Mouse (Mus musculus) liver, adult 2 months (tissue): Measurements from ENCODE around the gene Pagr1a. TPM values are rescaled to one million over a fixed set of nuclear protein-coding genes. Genes with fewer than 3 reads are reported as not detected.

Experiments
- DNase-seq: peaks from one replicate; pipeline ENCODE4 v3.0.0-alpha.2; 2011; ENCODE audit warnings: low read depth, low spot score; ENCODE audit errors: extremely low read depth
- H3K27ac ChIP-seq: fragments of 200-500 bp; replicated peaks from 2 replicates; pipeline ENCODE4 v1.5.1; 2012; ENCODE audit warnings: low read depth, mild to moderate bottlenecking, control low read depth, inconsistent platforms, low read length; ENCODE audit not compliant: insufficient read depth
- H3K27me3 ChIP-seq: fragments of 200-500 bp; 2 replicates; pipeline ENCODE4 v1.6.1; 2012; ENCODE audit warnings: mild to moderate bottlenecking, moderate library complexity, low read length, inconsistent platforms; ENCODE audit not compliant: control insufficient read depth, insufficient read depth
- H3K36me3 ChIP-seq: fragments of 200-500 bp; 2 replicates; pipeline ENCODE4 v1.6.1; 2012; ENCODE audit warnings: low read length, inconsistent platforms; ENCODE audit not compliant: control insufficient read depth, insufficient read depth
- H3K4me1 ChIP-seq: fragments of 200-500 bp; 2 replicates; pipeline ENCODE4 v1.6.1; 2011; ENCODE audit warnings: low read length; ENCODE audit not compliant: control insufficient read depth, insufficient read depth
- H3K4me3 ChIP-seq: fragments of 200-500 bp; 2 replicates; pipeline ENCODE4 v1.5.1; 2011; ENCODE audit warnings: low read depth, mild to moderate bottlenecking, control low read depth, low read length, moderate library complexity; ENCODE audit not compliant: insufficient read depth
- H3K79me2 ChIP-seq: fragments of 200-500 bp; 2 replicates; pipeline ENCODE4 v1.6.1; 2012; ENCODE audit warnings: inconsistent platforms, mild to moderate bottlenecking, low read length, moderate library complexity; ENCODE audit not compliant: control insufficient read depth, insufficient read depth
- H3K9ac ChIP-seq: fragments of 200-500 bp; 2 replicates; pipeline ENCODE4 v1.6.1; 2012; ENCODE audit warnings: low read depth, mild to moderate bottlenecking, control low read depth, inconsistent platforms, low read length
- CTCF ChIP-seq: fragments of 200-500 bp; IDR thresholded peaks from 2 replicates; pipeline ENCODE4 v1.5.1; 2011; ENCODE audit warnings: low read depth, low read length, control low read depth
- POLR2A ChIP-seq: fragments of 200-500 bp; IDR thresholded peaks from 2 replicates; pipeline ENCODE4 v1.6.1; 2011; ENCODE audit warnings: low read length, control low read depth; ENCODE audit not compliant: insufficient read depth; ENCODE audit errors: extremely low read depth
- WGBS: fragments of 180-500 bp; shearing (Covaris S2); methylation state at CpG from one replicate; pipeline ENCODE4 v1.1.7; 2018; 5-methylcytosine and 5-hydroxymethylcytosine counted together
- polyA plus RNA-seq: library from polyadenylated mRNA; depleted of rRNA; stranded (reverse); fragments of >200 nt; gene quantifications from 2 replicates; pipeline ENCODE4 v1.2.3, GENCODE M21; 2012
- total RNA-seq: library from RNA; depleted of rRNA; stranded (reverse); fragments of >200 nt; gene quantifications from 2 replicates; pipeline ENCODE4 v1.2.3, GENCODE M21; 2014

Pagr1a gene
- total and polyA plus RNA-seq, 2 experiments, result 4.2 to 4.9 TPM

- Histone ChIP-seq H3K9ac (no peak overlapping the region), H3K27ac (no peak overlapping the region), H3K36me3 (no peaks in the 10 kb centered on the region), H3K4me3 (no peak overlapping the region), H3K27me3 (no peaks in the 10 kb centered on the region), H3K79me2 (no peaks in the 10 kb centered on the region), H3K4me1 (peaks cover 6% of the 10 kb centered on the region)
- no peak for DNase-seq
- WGBS, result 81% methylated on average over 1 of the region's 1 CpGs
- TF ChIP-seq CTCF, result no peak
- TF ChIP-seq POLR2A, result no peak
Observed at GRCm38 (mm10) chr7:127031244-127031643, 14.1 kb upstream of the Pagr1a start.

- Histone ChIP-seq H3K4me1 (peaks cover 6% of the 10 kb centered on the region), H3K79me2 (no peaks in the 10 kb centered on the region), H3K9ac (no peak overlapping the region), H3K36me3 (no peaks in the 10 kb centered on the region), H3K27me3 (no peaks in the 10 kb centered on the region), H3K27ac (no peak overlapping the region), H3K4me3 (no peak overlapping the region)
- WGBS, result 98% methylated on average over 1 of the region's 1 CpGs
- TF ChIP-seq POLR2A (no peak), CTCF (no peak)
- no peak for DNase-seq
Observed at GRCm38 (mm10) chr7:127030172-127030571, 13.0 kb upstream of the Pagr1a start.

GRCm38 (mm10) chr7:127027885-127028284 is 10.7 kb upstream of the Pagr1a start:
- no peaks in the 10 kb centered on the region for H3K27me3 ChIP-seq
- WGBS, result 43% methylated on average over 8 of the region's 8 CpGs
- DNase-seq, result no peak
- TF ChIP-seq CTCF, result no peak
- TF ChIP-seq POLR2A, result no peak
- peak overlapping the region; percentile 51 for H3K4me3 ChIP-seq
- no peaks in the 10 kb centered on the region for H3K79me2 ChIP-seq
- peak overlapping the region; percentile 90 for H3K27ac ChIP-seq
- peak overlapping the region; percentile 82 for H3K9ac ChIP-seq
- H3K4me1 ChIP-seq, result peaks cover 11% of the 10 kb centered on the region
- H3K36me3 ChIP-seq, result no peaks in the 10 kb centered on the region; the same call in 1 of the 2 replicates

- Histone ChIP-seq H3K27ac (peak within 1 kb of the TSS; percentile 90), H3K79me2 (no peaks in the 10 kb centered on the region), H3K4me1 (peaks cover 11% of the 10 kb centered on the region), H3K36me3 (no peaks in the 10 kb centered on the region; the same call in 1 of the 2 replicates), H3K4me3 (peak within 1 kb of the TSS; percentile 71), H3K27me3 (no peaks in the 10 kb centered on the region), H3K9ac (peak within 1 kb of the TSS; percentile 85)
- under 1% methylated on average over 59 of the region's 63 CpGs for WGBS
- DNase-seq, result peak; percentile 96
- TF ChIP-seq CTCF (no peak), POLR2A (0 out of 2 replicates have a peak, but pooled peaks have one; percentile 22)
Observed at GRCm38 (mm10) chr7:127026984-127027726, 10.0 kb upstream of the Pagr1a start, which contains the start of gene Maz. Maz (minus strand) TSS chr7:127027037.

GRCm38 (mm10) chr7:127026616-127026983 is 9.4 kb upstream of the Pagr1a start:
- WGBS, result 4% methylated on average over 17 of the region's 48 CpGs
- H3K4me1 ChIP-seq, result peaks cover 11% of the 10 kb centered on the region
- H3K9ac ChIP-seq, result peak overlapping the region; percentile 84
- H3K79me2 ChIP-seq, result no peaks in the 10 kb centered on the region
- no peak for DNase-seq
- no peaks in the 10 kb centered on the region; the same call in 1 of the 2 replicates for H3K36me3 ChIP-seq
- H3K4me3 ChIP-seq, result peak overlapping the region; percentile 71
- H3K27ac ChIP-seq, result peak overlapping the region; percentile 64
- no peaks in the 10 kb centered on the region for H3K27me3 ChIP-seq
- no peak for TF ChIP-seq POLR2A
- TF ChIP-seq CTCF, result no peak

- Histone ChIP-seq H3K36me3 (no peaks in the 10 kb centered on the region; the same call in 1 of the 2 replicates), H3K27ac (peak overlapping the region; percentile 64), H3K4me3 (peak overlapping the region; percentile 69), H3K9ac (peak overlapping the region; percentile 84), H3K4me1 (peaks cover 11% of the 10 kb centered on the region), H3K27me3 (no peaks in the 10 kb centered on the region), H3K79me2 (no peaks in the 10 kb centered on the region)
- no peak for DNase-seq
- WGBS, result 5% methylated on average over 44 of the region's 48 CpGs
- TF ChIP-seq POLR2A, result no peak
- no peak for TF ChIP-seq CTCF
Observed at GRCm38 (mm10) chr7:127026161-127026600, 9.0 kb upstream of the Pagr1a start.
